Mouse (Mus musculus): ENCODE data around the gene Fbxo34. TPM values are rescaled to one million over a fixed set of nuclear protein-coding genes. Genes with fewer than 3 reads are reported as not detected.
"Not testable (repeated sequence)": the region's sequence is repeated elsewhere in the genome, so short reads cannot be mapped to it uniquely, and the experiment has no call there.

The Fbxo34 gene
- total RNA-seq (2015; ENCODE audit: low replicate concordance): 153 and 163 TPM in 2 replicates
- 302 and 381 TPM in 2 replicates for total RNA-seq (2017; ENCODE audit: low replicate concordance)

DNA sequence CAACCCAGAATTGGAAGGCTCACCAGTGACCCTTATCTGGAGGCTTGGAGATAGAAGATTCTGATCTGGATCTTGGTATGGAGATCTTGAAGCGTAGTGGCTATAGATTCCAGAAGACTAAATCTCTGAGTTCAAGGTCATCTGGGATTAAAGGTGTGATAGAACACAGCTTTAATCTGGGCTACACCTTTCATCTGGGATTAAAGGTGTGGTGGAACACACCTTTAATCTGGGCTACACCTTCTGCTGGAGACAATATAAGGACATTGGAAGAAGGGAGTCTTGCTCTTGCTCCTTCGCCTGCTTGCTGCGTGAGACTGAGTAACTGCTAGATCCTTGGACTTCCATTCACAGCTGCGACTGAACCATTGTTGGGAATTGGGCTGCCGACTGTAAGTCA, at the start of gene Fbxo34:
Fbxo34 (plus strand) TSS at position 301 of the 400 bp plus-strand sequence.
- not testable (repeated sequence) for ATAC-seq (replicated peaks; ENCODE audit: low FRiP score, poor library complexity, severe bottlenecking)

GRCm38 (mm10) chr14:47402735-47403134, 47.5 kb upstream of the Fbxo34 start:
- no peak for ATAC-seq (replicated peaks; ENCODE audit: low FRiP score, poor library complexity, severe bottlenecking)

DNA sequence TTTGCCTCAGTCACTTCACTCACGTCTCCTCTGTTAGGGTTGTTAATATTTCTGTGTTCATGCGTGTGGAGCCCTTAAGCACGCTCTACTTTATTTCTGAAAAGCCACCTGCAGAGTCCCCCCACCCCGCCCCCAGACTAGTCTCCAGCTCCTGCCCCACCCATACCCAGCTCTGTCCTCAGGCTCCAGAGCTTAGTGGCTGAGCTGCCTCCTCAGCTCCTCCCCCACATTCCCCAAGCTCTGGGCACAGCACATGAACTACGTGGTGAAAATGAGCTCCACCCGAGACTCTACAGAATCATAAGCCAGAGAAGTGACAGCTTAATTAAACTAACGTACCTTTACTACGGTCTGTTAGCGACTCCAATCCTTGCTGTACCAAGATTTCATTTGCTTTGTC, 44.2 kb upstream of the Fbxo34 start:
- no peak for ATAC-seq (replicated peaks; ENCODE audit: low FRiP score, poor library complexity, severe bottlenecking)

DNA sequence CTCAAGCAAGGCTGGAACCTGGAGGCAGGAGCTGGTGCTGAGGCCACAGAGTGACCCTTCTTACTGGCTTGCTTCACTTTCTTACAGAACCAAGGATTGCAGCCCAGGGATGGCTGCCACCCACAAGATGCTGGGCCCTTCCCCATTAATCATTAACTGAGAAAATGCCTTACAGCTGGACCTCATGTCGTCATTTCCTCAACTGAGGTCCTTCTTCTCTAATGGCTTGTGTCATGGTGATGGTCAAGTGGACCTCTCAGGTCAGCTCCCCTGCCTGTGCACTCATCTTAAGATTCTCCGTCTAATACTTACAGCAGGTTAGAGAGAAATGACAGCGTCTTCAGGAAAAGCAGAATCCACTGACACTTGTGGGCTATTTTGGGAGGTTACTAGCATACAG, 32.9 kb upstream of the Fbxo34 start:
- ATAC-seq (replicated peaks; ENCODE audit: low FRiP score, poor library complexity, severe bottlenecking): peak; percentile 12; the same call in 1 of the 2 replicates

DNA sequence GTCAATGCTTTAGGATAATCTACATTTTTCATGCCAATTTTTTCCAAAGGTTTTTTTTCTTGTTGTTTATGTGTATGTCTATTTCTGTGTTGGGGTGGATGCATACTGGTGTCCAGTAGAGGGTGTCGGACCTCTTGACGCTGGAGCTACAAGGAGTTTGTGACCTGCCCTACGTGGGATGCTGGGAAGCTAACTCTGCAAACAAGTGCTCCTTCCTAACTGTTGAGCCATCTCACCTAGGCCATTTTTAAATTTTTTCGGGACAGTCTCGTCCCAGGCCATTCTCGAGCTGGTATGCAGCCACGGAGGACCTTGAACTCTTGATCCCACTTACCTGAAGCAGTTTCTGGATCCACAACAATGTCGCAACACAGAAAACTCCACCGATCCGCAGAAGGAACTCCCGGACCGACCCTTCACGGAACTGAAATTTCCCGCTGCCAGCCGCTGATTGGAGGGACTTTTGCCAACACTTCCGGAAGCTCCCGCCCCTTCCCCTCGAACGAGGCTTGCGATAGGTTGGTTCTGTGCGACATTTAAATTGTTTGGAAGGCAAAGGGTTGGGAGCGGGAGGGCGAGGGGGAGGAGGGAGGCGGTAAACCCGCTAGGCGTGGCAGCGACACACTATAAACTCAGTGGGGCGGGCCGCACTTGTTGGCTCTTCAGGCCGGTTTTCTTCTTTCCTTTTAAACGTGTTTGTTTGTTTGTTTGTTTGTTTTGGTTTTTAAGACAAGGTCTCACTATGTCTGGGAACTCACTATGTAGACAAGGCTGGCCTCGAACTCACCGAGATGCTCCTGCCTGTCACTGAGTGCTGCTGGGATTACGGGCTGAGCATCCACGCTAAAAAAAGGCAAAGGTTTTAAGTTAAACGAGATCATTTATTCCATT, 32.2 kb upstream of the Fbxo34 start, which contains the start of gene Dlgap5:
Dlgap5 (minus strand) TSS at position 633 of the 891 bp plus-strand sequence.
- peak; percentile 97 for ATAC-seq (replicated peaks; ENCODE audit: low FRiP score, poor library complexity, severe bottlenecking)

DNA sequence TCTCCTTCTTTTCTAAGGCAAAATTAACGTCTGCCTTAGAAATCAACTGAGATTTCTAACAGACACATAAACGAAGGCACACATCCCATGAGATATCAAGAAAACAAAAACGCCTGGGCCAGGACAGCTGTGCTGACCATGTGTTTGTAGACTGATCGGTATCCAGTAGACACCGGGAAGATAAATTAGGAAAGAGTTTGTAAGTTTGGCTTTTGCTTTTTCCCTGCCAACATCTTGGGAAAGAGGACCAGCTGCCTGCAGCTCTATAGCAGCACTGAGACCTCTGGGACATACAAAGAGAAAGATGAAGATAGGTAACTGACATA, 31.6 kb upstream of the Fbxo34 start:
- ATAC-seq (replicated peaks; ENCODE audit: low FRiP score, poor library complexity, severe bottlenecking): peak; percentile 10; the same call in 1 of the 2 replicates

- ATAC-seq (replicated peaks; ENCODE audit: low FRiP score, poor library complexity, severe bottlenecking): no peak
Measured at GRCm38 (mm10) chr14:47419034-47419625, 31.1 kb upstream of the Fbxo34 start.

DNA sequence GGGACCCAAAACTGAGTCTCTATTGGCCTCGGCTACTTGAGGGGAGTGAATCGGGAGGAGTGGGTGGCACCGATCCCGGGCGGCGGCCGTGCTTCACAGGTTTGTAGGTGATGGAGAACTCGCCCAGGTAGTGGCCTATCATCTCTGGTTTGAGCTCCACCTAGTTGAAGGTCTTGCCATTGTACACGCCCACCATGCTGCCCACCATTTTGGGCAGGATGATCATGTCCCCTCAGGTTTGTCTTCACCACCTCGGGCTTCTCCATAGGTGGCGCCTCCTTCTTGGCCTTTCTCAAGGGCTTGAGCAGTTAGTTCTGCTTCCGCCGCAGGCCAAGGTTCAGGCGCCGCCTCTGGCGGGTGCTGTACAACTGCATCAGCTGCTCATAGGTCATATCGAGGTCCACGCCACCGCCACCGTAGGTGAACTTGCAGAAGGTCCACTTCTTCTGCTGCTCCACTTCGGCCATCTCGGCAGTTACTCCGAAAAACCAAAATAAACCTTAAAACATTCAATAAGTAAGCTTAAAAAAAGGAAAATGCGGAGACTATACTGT, 30.4 kb upstream of the Fbxo34 start:
- ATAC-seq (replicated peaks; ENCODE audit: low FRiP score, poor library complexity, severe bottlenecking): no peak

GRCm38 (mm10) chr14:47421606-47422005, 28.6 kb upstream of the Fbxo34 start:
- no peak for ATAC-seq (replicated peaks; ENCODE audit: low FRiP score, poor library complexity, severe bottlenecking)

DNA sequence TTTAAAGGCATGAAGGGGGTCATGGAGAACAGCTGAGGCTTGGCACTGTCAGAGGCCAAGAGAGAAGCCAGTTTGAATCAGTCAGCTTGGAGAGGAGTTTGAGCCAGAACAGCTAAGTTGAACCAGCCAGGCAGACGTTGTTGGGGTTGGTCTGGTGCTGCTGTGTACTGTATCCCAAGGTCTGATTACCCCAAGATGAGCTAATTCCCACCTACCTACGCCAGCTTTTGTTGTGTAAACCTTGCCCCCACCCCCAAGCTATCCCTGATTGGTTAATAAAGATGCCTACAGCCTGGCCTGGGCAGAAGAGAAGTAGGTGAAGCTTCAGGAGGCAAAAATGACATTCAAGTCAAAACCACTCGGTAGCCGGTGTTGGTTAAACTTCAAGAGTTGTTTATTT, 27.8 kb upstream of the Fbxo34 start:
- ATAC-seq (replicated peaks; ENCODE audit: low FRiP score, poor library complexity, severe bottlenecking): no peak

DNA sequence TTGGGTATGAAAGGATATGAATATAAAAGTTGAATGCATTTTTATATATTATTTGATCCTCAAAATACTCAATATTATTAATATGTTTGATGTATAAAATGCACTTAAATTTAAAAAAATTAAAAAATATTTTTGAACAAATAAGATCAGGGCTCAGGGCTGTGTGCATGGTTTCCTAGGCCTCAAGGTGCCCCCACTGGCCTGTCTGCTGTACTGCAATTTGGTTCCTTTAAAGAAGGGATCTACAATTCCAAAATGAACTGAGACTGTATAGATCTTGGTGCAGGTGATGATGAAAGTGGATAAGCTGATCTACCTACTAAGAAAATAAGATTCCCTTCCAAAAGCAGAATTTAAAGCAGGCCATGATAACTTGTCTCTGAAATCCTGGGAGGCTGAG, 17.2 kb upstream of the Fbxo34 start:
- peak; percentile 80 for ATAC-seq (replicated peaks; ENCODE audit: low FRiP score, poor library complexity, severe bottlenecking)

DNA sequence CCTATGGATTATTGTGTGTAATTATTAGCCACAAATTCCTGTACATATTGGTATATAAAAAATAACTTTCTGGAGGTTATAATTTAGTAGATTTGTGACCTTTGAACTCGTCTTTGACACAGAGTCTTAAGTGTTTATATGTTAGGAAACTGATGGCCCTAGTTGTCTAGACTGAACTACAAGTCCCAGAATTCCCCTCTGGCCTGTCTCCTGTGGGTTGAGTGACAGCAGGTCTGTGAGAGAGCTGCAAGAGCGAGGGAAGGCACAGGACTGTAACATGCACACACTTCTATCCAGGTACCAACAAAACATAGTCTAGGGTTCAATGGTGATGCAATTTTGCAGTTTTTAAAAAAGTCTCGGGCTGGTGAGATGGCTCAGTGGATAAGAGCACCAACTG, 11.3 kb upstream of the Fbxo34 start:
- ATAC-seq (replicated peaks; ENCODE audit: low FRiP score, poor library complexity, severe bottlenecking): no peak

DNA sequence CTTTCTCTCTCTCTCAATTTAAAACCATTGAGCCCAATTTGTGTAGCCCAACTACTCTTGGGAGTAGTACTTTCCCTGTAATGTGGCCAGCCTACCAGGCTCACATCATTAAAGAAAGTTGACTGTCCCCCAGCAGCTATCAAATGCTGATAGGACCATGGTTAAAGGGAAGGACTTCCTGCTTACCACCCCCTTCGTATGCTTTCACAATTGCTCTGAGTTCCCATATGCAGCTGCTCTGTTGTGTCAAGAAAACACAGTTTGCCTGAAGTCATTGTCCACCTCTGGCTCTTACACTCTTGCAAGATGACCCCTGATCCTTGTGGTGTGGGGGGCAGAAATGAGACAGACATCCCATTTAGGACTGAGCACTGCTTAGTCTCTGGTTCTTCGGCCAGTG, 5.3 kb upstream of the Fbxo34 start:
- no peak for ATAC-seq (replicated peaks; ENCODE audit: low FRiP score, poor library complexity, severe bottlenecking)

DNA sequence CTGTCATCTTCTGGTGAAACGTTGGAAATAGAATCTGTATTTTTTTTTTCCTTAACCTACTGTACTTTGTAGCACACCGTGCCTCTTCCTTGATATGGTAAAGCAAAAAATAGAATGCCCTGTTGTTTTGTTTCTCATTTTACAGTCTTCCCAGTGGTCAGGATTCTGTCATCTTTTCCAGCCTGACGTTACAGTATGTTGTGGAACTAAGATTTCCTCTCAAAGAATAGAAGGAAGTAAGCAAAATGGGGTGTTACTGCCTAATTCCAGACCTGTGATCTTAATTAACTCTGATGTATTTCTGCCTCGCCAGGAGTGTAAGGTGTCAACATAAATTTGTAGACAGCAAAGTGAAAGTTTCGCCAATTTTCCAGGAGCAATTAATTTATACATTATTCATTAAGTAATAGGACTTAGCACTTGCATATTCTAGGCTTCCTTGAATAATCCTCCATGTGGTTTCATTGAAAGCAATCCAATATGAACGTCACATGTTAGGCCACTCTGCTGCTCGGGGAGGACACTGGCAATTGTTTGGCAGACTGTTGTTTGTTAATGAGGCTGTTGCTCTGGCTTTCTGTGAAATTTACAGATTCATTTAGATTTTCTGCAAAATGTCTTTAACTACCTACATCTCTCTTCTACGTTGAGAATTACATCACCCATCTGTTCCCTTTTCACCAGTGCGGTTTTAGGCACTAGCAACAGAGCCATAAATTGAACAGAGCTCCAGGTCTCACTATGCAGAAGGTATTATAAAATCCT, 4.7 kb upstream of the Fbxo34 start:
- no peak for ATAC-seq (replicated peaks; ENCODE audit: low FRiP score, poor library complexity, severe bottlenecking)

DNA sequence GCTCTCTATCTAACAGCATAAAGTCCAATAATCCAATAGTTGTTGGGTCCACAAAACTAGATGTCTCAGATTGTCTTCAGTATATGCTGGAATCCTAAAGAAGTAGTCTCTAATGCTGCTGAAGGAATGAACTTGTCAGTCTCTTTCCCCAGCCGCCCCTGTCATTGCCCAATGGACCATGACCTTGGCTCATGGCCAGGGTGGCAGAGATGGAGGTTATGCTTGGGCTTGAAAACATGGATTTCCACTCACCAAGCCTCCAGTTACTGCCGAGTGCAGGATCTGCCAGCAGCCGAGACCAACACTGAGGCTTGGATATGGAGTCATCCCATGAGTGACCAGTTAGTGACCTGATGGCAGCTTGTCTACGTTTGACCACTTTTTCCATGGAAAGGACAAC, 9.3 kb downstream of the Fbxo34 start:
- ATAC-seq (replicated peaks; ENCODE audit: low FRiP score, poor library complexity, severe bottlenecking): no peak

GRCm38 (mm10) chr14:47461997-47462396, 11.8 kb downstream of the Fbxo34 start:
- no peak for ATAC-seq (replicated peaks; ENCODE audit: low FRiP score, poor library complexity, severe bottlenecking)

DNA sequence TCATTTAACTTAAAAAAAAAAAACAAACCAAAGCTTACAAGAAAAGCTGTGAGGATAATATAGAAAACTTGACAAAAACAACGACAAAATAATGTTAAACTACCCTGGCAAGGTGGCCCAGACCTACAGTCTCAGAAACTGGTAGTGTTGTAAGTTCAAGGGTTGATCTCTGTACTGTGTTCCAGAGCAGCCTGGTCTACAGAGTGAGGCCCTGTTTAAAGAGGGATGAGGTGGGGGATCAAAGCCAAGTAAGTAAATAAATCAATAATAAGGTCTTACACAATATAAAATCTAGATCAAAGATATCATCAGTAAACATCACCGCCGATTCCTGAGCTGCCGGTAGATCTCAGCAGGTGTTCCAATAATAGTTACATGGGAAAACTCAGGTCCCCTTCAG, 12.2 kb downstream of the Fbxo34 start:
- no peak for ATAC-seq (replicated peaks; ENCODE audit: low FRiP score, poor library complexity, severe bottlenecking)

GRCm38 (mm10) chr14:47462877-47463460, 12.7 kb downstream of the Fbxo34 start:
- ATAC-seq (replicated peaks; ENCODE audit: low FRiP score, poor library complexity, severe bottlenecking): no peak

DNA sequence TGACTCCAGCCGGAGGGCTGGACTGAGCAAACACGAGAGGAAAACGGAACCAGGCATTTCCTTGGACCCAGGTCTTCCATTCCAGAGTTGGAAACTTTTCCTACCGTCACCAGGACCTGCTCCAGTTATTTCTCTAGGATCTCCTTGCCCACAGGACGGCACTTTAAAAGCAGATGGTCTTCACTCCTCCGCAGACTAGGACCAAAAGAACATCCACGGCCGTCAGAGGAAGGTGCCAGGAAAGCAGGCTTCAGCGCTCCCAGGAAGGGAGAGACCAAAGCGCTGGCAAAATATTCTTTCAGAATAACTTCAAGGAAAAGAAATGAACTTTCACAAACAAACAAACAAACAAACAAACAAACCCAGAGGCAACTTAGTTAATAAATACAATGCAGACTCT, 14.2 kb downstream of the Fbxo34 start:
- no peak for ATAC-seq (replicated peaks; ENCODE audit: low FRiP score, poor library complexity, severe bottlenecking)

Measured in erythroblast, adult 5-6 weeks (primary cell).